Mouse (Mus musculus): Measurements from ENCODE around the gene Map3k20. TPM values are rescaled to one million over a fixed set of nuclear protein-coding genes. Genes with fewer than 3 reads are reported as not detected.

The Map3k20 gene
- polyA plus RNA-seq, 1 experiment from 2014 or later: 9.7 TPM

GRCm38 (mm10) chr2:72322681-72323353 lies 37.4 kb downstream of the Map3k20 start:
- H3K9me3 ChIP-seq: no peaks in the 10 kb centered on the region
- no peak overlapping the region for H3K27ac ChIP-seq
- no peak overlapping the region for H3K9ac ChIP-seq (replicated peaks)
- H3K27me3 ChIP-seq: no peaks in the 10 kb centered on the region
- ATAC-seq (ENCODE audit: insufficient number of reproducible peaks, insufficient read depth, low FRiP score, low TSS enrichment, low read depth): no peak
- H3K4me3 ChIP-seq (replicated peaks): no peak overlapping the region
- peaks cover 25% of the 10 kb centered on the region for H3K4me1 ChIP-seq (replicated peaks)
- H3K36me3 ChIP-seq: no peaks in the 10 kb centered on the region
- H3K4me2 ChIP-seq: no peak overlapping the region
- 58% methylated on average over 11 of the region's 11 CpGs for WGBS

- H3K4me2 ChIP-seq: no peak overlapping the region
- no peaks in the 10 kb centered on the region for H3K9me3 ChIP-seq
- no peak overlapping the region for H3K9ac ChIP-seq (replicated peaks)
- no peaks in the 10 kb centered on the region for H3K27me3 ChIP-seq
- H3K36me3 ChIP-seq: no peaks in the 10 kb centered on the region
- H3K4me3 ChIP-seq (replicated peaks): no peak overlapping the region
- H3K4me1 ChIP-seq (replicated peaks): peaks cover 12% of the 10 kb centered on the region
- 83% methylated on average over 12 of the region's 12 CpGs for WGBS
- ATAC-seq (ENCODE audit: insufficient number of reproducible peaks, insufficient read depth, low FRiP score, low TSS enrichment, low read depth): no peak
- no peak overlapping the region for H3K27ac ChIP-seq
Measured at GRCm38 (mm10) chr2:72324436-72324835, 39.0 kb downstream of the Map3k20 start.

GRCm38 (mm10) chr2:72326491-72326890 lies 41.1 kb downstream of the Map3k20 start:
- no peak overlapping the region for H3K27ac ChIP-seq
- WGBS: 56% methylated on average over 6 of the region's 6 CpGs

GRCm38 (mm10) chr2:72328435-72328834 lies 43.0 kb downstream of the Map3k20 start:
- 85% methylated on average over 3 of the region's 3 CpGs for WGBS
- Histone ChIP-seq H3K27me3 (no peaks in the 10 kb centered on the region), H3K4me3 (replicated peaks) (no peak overlapping the region), H3K9me3 (no peaks in the 10 kb centered on the region), H3K27ac (no peak overlapping the region), H3K9ac (replicated peaks) (no peak overlapping the region), H3K36me3 (no peaks in the 10 kb centered on the region), H3K4me2 (no peak overlapping the region), H3K4me1 (replicated peaks) (peaks cover 4% of the 10 kb centered on the region; the same call in 1 of the 2 replicates)
- no peak for ATAC-seq (ENCODE audit: insufficient number of reproducible peaks, insufficient read depth, low FRiP score, low TSS enrichment, low read depth)

More at GRCm38 (mm10) chr2:72326491-72326890, 41.1 kb downstream of the Map3k20 start:
- H3K36me3 ChIP-seq: no peaks in the 10 kb centered on the region
- H3K27me3 ChIP-seq: no peaks in the 10 kb centered on the region
- ATAC-seq (ENCODE audit: insufficient number of reproducible peaks, insufficient read depth, low FRiP score, low TSS enrichment, low read depth): no peak
- no peak overlapping the region for H3K4me2 ChIP-seq
- H3K4me1 ChIP-seq (replicated peaks): peaks cover 12% of the 10 kb centered on the region; the same call in 1 of the 2 replicates
- no peak overlapping the region for H3K9ac ChIP-seq (replicated peaks)
- no peak overlapping the region for H3K4me3 ChIP-seq (replicated peaks)
- H3K9me3 ChIP-seq: no peaks in the 10 kb centered on the region

GRCm38 (mm10) chr2:72330955-72331481 lies 45.6 kb downstream of the Map3k20 start:
- Histone ChIP-seq H3K4me2 (no peak overlapping the region), H3K27me3 (no peaks in the 10 kb centered on the region), H3K9ac (replicated peaks) (no peak overlapping the region), H3K27ac (no peak overlapping the region), H3K9me3 (no peaks in the 10 kb centered on the region), H3K4me1 (replicated peaks) (0 out of 2 replicates have a peak, but pooled peaks cover 3% of the 10 kb centered on the region), H3K36me3 (no peaks in the 10 kb centered on the region), H3K4me3 (replicated peaks) (no peak overlapping the region)
- no peak for ATAC-seq (ENCODE audit: insufficient number of reproducible peaks, insufficient read depth, low FRiP score, low TSS enrichment, low read depth)
- WGBS: 80% methylated on average over 12 of the region's 12 CpGs

- ATAC-seq (ENCODE audit: insufficient number of reproducible peaks, insufficient read depth, low FRiP score, low TSS enrichment, low read depth): no peak
- 72% methylated on average over 4 of the region's 4 CpGs for WGBS
Measured at GRCm38 (mm10) chr2:72332067-72332466, 46.6 kb downstream of the Map3k20 start.

GRCm38 (mm10) chr2:72333210-72333609 lies 47.8 kb downstream of the Map3k20 start:
- no peaks in the 10 kb centered on the region for H3K9me3 ChIP-seq
- H3K4me2 ChIP-seq: no peak overlapping the region
- H3K36me3 ChIP-seq: no peaks in the 10 kb centered on the region
- H3K4me3 ChIP-seq (replicated peaks): no peak overlapping the region
- H3K9ac ChIP-seq (replicated peaks): no peak overlapping the region
- 78% methylated on average over 3 of the region's 3 CpGs for WGBS
- H3K27me3 ChIP-seq: no peaks in the 10 kb centered on the region
- H3K27ac ChIP-seq: no peak overlapping the region
- no peaks in the 10 kb centered on the region for H3K4me1 ChIP-seq (replicated peaks)
- ATAC-seq (ENCODE audit: insufficient number of reproducible peaks, insufficient read depth, low FRiP score, low TSS enrichment, low read depth): no peak

More at GRCm38 (mm10) chr2:72332067-72332466, 46.6 kb downstream of the Map3k20 start:
- Histone ChIP-seq H3K9ac (replicated peaks) (no peak overlapping the region), H3K4me1 (replicated peaks) (no peaks in the 10 kb centered on the region), H3K27me3 (no peaks in the 10 kb centered on the region), H3K4me3 (replicated peaks) (no peak overlapping the region), H3K36me3 (no peaks in the 10 kb centered on the region), H3K4me2 (no peak overlapping the region), H3K9me3 (no peaks in the 10 kb centered on the region), H3K27ac (no peak overlapping the region)

- Histone ChIP-seq H3K27ac (no peak overlapping the region), H3K27me3 (no peaks in the 10 kb centered on the region), H3K9ac (replicated peaks) (no peak overlapping the region), H3K4me1 (replicated peaks) (no peaks in the 10 kb centered on the region), H3K9me3 (peaks cover under 1% of the 10 kb centered on the region; the same call in 1 of the 2 replicates), H3K4me2 (no peak overlapping the region), H3K4me3 (replicated peaks) (no peak overlapping the region), H3K36me3 (peaks cover under 1% of the 10 kb centered on the region; the same call in 1 of the 2 replicates)
- WGBS: 79% methylated on average over 3 of the region's 3 CpGs
- ATAC-seq (ENCODE audit: insufficient number of reproducible peaks, insufficient read depth, low FRiP score, low TSS enrichment, low read depth): no peak
Measured at GRCm38 (mm10) chr2:72336840-72337239, 51.4 kb downstream of the Map3k20 start.

- Histone ChIP-seq H3K9ac (replicated peaks) (no peak overlapping the region), H3K36me3 (peaks cover 4% of the 10 kb centered on the region; the same call in 1 of the 2 replicates), H3K27me3 (no peaks in the 10 kb centered on the region), H3K4me1 (replicated peaks) (peaks cover 11% of the 10 kb centered on the region), H3K27ac (no peak overlapping the region), H3K9me3 (peaks cover 4% of the 10 kb centered on the region; the same call in 1 of the 2 replicates), H3K4me3 (replicated peaks) (no peak overlapping the region), H3K4me2 (no peak overlapping the region)
- 94% methylated on average over 3 of the region's 3 CpGs for WGBS
- ATAC-seq (ENCODE audit: insufficient number of reproducible peaks, insufficient read depth, low FRiP score, low TSS enrichment, low read depth): no peak
Measured at GRCm38 (mm10) chr2:72345281-72345680, 59.8 kb downstream of the Map3k20 start.

- Histone ChIP-seq H3K4me3 (replicated peaks) (no peak overlapping the region), H3K4me1 (replicated peaks) (peaks cover 11% of the 10 kb centered on the region), H3K4me2 (no peak overlapping the region), H3K9me3 (no peaks in the 10 kb centered on the region), H3K27ac (no peak overlapping the region), H3K36me3 (no peaks in the 10 kb centered on the region), H3K9ac (replicated peaks) (no peak overlapping the region), H3K27me3 (no peaks in the 10 kb centered on the region)
- no peak for ATAC-seq (ENCODE audit: insufficient number of reproducible peaks, insufficient read depth, low FRiP score, low TSS enrichment, low read depth)
- WGBS: 86% methylated on average over 5 of the region's 5 CpGs
Measured at GRCm38 (mm10) chr2:72351329-72351728, 65.9 kb downstream of the Map3k20 start.

- H3K9ac ChIP-seq (replicated peaks): no peak overlapping the region
- no peak overlapping the region for H3K27ac ChIP-seq
- ATAC-seq (ENCODE audit: insufficient number of reproducible peaks, insufficient read depth, low FRiP score, low TSS enrichment, low read depth): no peak
- H3K36me3 ChIP-seq: no peaks in the 10 kb centered on the region
- 94% methylated on average over 8 of the region's 8 CpGs for WGBS
- no peaks in the 10 kb centered on the region for H3K27me3 ChIP-seq
- H3K4me3 ChIP-seq (replicated peaks): no peak overlapping the region
- no peaks in the 10 kb centered on the region for H3K9me3 ChIP-seq
- no peak overlapping the region for H3K4me2 ChIP-seq
- peaks cover 11% of the 10 kb centered on the region for H3K4me1 ChIP-seq (replicated peaks)
Measured at GRCm38 (mm10) chr2:72351776-72352175, 66.3 kb downstream of the Map3k20 start.

Data from limb, embryonic 12.5 days (tissue).